Mouse (Mus musculus) liver, adult 2 months (tissue): ENCODE measurements around the gene Tdgf1. TPM values are rescaled to one million over a fixed set of nuclear protein-coding genes. Genes with fewer than 3 reads are reported as not detected.

ENCODE experiments used
- DNase-seq: peaks from one replicate; pipeline ENCODE4 v3.0.0-alpha.2; 2011; ENCODE audit warnings: low read depth, low spot score; ENCODE audit errors: extremely low read depth
- H3K27ac ChIP-seq: fragments of 200-500 bp; replicated peaks from 2 replicates; pipeline ENCODE4 v1.5.1; 2012; ENCODE audit warnings: low read depth, mild to moderate bottlenecking, control low read depth, inconsistent platforms, low read length; ENCODE audit not compliant: insufficient read depth
- H3K27me3 ChIP-seq: fragments of 200-500 bp; 2 replicates; pipeline ENCODE4 v1.6.1; 2012; ENCODE audit warnings: mild to moderate bottlenecking, moderate library complexity, low read length, inconsistent platforms; ENCODE audit not compliant: control insufficient read depth, insufficient read depth
- H3K36me3 ChIP-seq: fragments of 200-500 bp; 2 replicates; pipeline ENCODE4 v1.6.1; 2012; ENCODE audit warnings: low read length, inconsistent platforms; ENCODE audit not compliant: control insufficient read depth, insufficient read depth
- H3K4me1 ChIP-seq: fragments of 200-500 bp; 2 replicates; pipeline ENCODE4 v1.6.1; 2011; ENCODE audit warnings: low read length; ENCODE audit not compliant: control insufficient read depth, insufficient read depth
- H3K4me3 ChIP-seq: fragments of 200-500 bp; 2 replicates; pipeline ENCODE4 v1.5.1; 2011; ENCODE audit warnings: low read depth, mild to moderate bottlenecking, control low read depth, low read length, moderate library complexity; ENCODE audit not compliant: insufficient read depth
- H3K79me2 ChIP-seq: fragments of 200-500 bp; 2 replicates; pipeline ENCODE4 v1.6.1; 2012; ENCODE audit warnings: inconsistent platforms, mild to moderate bottlenecking, low read length, moderate library complexity; ENCODE audit not compliant: control insufficient read depth, insufficient read depth
- H3K9ac ChIP-seq: fragments of 200-500 bp; 2 replicates; pipeline ENCODE4 v1.6.1; 2012; ENCODE audit warnings: low read depth, mild to moderate bottlenecking, control low read depth, inconsistent platforms, low read length
- CTCF ChIP-seq: fragments of 200-500 bp; IDR thresholded peaks from 2 replicates; pipeline ENCODE4 v1.5.1; 2011; ENCODE audit warnings: low read depth, low read length, control low read depth
- POLR2A ChIP-seq: fragments of 200-500 bp; IDR thresholded peaks from 2 replicates; pipeline ENCODE4 v1.6.1; 2011; ENCODE audit warnings: low read length, control low read depth; ENCODE audit not compliant: insufficient read depth; ENCODE audit errors: extremely low read depth
- WGBS: fragments of 180-500 bp; shearing (Covaris S2); methylation state at CpG from one replicate; pipeline ENCODE4 v1.1.7; 2018; 5-methylcytosine and 5-hydroxymethylcytosine counted together
- polyA plus RNA-seq: library from polyadenylated mRNA; depleted of rRNA; stranded (reverse); fragments of >200 nt; gene quantifications from 2 replicates; pipeline ENCODE4 v1.2.3, GENCODE M21; 2012
- total RNA-seq: library from RNA; depleted of rRNA; stranded (reverse); fragments of >200 nt; gene quantifications from 2 replicates; pipeline ENCODE4 v1.2.3, GENCODE M21; 2014

The Tdgf1 gene
- total and polyA plus RNA-seq, 2 experiments = not detected

DNA sequence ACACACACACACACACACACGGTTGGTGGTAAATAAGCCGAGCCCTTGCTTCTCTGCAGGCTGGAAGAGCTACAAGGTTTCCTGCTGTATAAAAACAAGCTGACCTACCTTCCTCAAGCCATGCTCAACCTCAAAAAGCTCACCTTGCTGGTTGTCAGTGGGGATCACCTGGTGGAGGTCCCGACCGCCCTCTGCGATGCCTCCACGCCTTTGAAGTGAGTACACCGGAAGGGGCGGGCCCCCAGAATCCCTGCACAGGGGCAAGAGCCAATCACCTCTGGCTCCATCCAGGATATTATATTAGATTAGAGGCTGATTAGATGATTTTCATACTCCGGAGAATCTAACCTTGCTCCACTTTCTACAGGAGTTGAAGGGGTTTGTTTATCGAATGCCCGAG is 33.5 kb upstream of the Tdgf1 start:
- no peak overlapping the region for H3K9ac ChIP-seq
- no peaks in the 10 kb centered on the region for H3K27me3 ChIP-seq
- no peak overlapping the region for H3K27ac ChIP-seq
- H3K4me1 ChIP-seq = no peaks in the 10 kb centered on the region
- H3K36me3 ChIP-seq = no peaks in the 10 kb centered on the region
- H3K79me2 ChIP-seq = no peaks in the 10 kb centered on the region
- DNase-seq = no peak
- no peak overlapping the region for H3K4me3 ChIP-seq
- TF ChIP-seq POLR2A = no peak
- TF ChIP-seq CTCF = no peak
- 93% methylated on average over 11 of the region's 11 CpGs for WGBS

DNA sequence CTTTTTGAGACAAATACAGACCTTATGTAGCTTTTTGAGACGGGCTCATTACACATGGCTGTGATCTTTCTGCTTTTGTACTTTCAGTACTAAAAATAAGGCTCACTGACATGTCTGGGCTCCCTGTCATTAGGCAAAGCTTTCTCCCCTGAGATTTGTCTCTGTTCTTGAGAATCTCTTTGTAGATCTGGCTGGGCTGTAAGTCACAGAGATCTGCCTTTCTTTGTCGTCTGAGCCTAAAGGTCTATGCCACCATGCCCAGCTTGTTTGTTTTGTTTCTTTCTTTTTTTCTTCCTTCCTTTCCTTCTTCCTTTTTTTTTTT is 19.9 kb upstream of the Tdgf1 start:
- TF ChIP-seq CTCF (no peak), POLR2A (no peak)
- no peak overlapping the region for H3K27ac ChIP-seq
- no peaks in the 10 kb centered on the region for H3K36me3 ChIP-seq
- no peaks in the 10 kb centered on the region for H3K4me1 ChIP-seq
- no peaks in the 10 kb centered on the region for H3K79me2 ChIP-seq
- no peak overlapping the region for H3K9ac ChIP-seq
- DNase-seq = no peak
- no peaks in the 10 kb centered on the region for H3K27me3 ChIP-seq
- 78% methylated on average over 2 of the region's 2 CpGs for WGBS
- no peak overlapping the region for H3K4me3 ChIP-seq

DNA sequence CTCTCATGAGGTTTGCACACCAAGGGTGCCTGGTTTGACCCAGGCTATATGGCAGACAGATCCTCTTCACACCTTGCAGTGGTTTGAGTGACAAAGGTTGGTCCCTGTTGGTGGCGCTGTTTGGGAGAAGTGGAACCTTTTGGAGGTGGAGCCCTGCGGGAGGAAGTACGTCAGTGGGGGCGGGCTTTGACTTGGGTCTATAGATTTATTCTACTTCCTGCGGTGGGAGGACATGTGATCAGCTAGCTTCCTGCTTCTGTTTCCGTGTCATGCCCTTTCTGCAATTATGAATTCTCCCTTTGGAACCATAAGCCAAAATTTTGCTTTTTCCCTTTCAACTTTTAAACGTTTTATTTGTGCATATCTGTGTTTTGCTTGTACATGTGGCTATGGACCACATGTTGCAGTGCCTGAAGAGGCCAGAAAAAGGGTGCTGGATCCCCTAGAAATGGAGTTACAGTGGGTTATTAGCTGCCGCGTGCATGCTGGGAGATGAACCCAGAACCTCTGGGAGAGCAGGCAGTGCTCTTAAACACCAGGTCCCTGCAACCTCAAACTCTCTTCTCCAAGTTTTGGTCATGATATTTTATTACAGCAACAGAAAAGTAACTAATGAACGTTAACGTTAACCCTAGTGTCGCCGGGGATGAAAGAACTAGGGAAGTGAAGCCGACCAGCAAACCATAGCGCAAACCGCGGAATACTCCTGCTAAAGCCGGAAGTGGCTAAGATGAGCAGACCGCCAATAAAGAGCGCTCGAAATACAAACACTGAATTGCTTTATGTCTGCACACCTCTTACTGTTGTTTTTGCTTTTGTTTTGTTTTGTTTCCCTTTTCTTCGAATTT is 19.3 kb upstream of the Tdgf1 start:
- no peak for DNase-seq
- no peaks in the 10 kb centered on the region for H3K36me3 ChIP-seq
- H3K4me1 ChIP-seq = no peaks in the 10 kb centered on the region
- H3K27me3 ChIP-seq = no peaks in the 10 kb centered on the region
- H3K79me2 ChIP-seq = no peaks in the 10 kb centered on the region
- 91% methylated on average over 22 of the region's 22 CpGs for WGBS
- no peak for TF ChIP-seq POLR2A
- TF ChIP-seq CTCF = no peak
- H3K27ac ChIP-seq = no peak overlapping the region
- H3K9ac ChIP-seq = no peak overlapping the region
- no peak overlapping the region for H3K4me3 ChIP-seq

DNA sequence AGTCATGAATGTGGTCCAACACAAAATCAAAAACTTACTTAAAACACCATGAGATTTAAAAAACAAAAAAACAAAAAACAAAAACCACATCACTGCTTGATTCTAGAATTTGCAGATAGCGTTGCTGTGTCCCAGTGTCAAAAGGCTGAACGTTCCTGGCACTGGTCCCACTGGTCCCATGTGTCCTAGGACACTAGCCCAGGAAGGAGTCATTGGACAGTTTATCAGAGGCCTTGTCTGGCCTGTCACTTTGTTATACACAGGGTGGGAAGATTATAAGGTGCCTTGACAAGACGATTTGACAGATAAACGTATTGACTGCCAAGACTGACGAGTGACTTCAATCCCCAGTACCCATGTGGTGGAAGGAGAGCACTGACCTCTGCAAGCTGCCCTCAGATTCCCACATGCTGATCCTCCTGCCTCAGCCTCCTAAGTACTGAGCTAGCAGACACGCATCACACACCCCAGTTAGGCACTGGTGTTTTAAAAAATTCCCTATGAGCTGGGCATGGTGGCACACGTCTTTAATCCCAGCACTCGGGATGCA is 17.7 kb upstream of the Tdgf1 start:
- no peak overlapping the region for H3K27ac ChIP-seq
- no peak for TF ChIP-seq POLR2A
- TF ChIP-seq CTCF = no peak
- no peaks in the 10 kb centered on the region for H3K4me1 ChIP-seq
- no peak overlapping the region for H3K4me3 ChIP-seq
- H3K79me2 ChIP-seq = no peaks in the 10 kb centered on the region
- no peak for DNase-seq
- WGBS = 80% methylated on average over 8 of the region's 8 CpGs
- H3K27me3 ChIP-seq = no peaks in the 10 kb centered on the region
- H3K36me3 ChIP-seq = no peaks in the 10 kb centered on the region
- no peak overlapping the region for H3K9ac ChIP-seq

DNA sequence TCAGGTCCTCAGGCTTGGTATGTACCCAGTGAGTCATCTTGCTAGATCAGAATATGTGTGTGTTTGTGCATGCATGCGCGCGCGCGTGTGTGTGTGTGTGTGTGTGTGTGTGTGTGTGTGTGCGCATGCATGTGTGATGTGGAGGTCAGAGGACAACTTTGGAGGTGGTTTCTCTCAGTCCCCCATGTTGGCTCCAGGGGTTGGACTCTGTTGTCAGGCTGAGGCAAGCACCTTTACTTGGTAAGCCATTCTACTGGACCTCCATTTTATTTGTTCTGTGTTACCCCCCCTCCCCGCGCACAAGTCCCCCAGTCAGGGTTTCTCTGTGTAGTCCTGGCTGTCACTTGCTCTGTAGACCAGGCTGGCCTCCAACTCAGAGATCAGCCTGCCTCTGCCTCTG is 15.4 kb upstream of the Tdgf1 start:
- Histone ChIP-seq H3K9ac (no peak overlapping the region), H3K27me3 (no peaks in the 10 kb centered on the region), H3K4me1 (no peaks in the 10 kb centered on the region), H3K27ac (no peak overlapping the region), H3K36me3 (no peaks in the 10 kb centered on the region), H3K79me2 (no peaks in the 10 kb centered on the region), H3K4me3 (no peak overlapping the region)
- TF ChIP-seq CTCF (no peak), POLR2A (no peak)
- WGBS = 96% methylated on average over 8 of the region's 8 CpGs
- DNase-seq = no peak
